Mouse (Mus musculus): Measurements from ENCODE around the gene Fbxo28.

DNA sequence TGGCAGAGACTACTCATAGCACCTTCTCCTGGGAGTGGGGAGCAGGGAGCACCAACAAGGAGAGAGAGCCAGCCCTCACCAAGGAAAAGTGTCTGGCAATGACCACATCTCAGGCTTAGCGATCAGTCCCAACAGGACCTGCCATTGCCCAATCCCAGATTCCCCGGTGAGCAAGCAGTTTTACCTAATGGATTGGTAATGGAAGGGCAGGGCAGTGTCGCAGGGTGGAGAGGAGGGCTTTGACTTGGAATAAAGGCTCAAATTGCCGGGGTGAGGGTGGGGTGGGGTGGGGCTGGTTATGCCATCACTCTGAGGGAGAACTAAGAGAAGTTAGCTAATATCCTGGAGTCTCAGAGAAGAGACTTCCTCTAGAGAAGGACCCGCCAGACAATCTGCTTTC is 69.8 kb downstream of the Fbxo28 start:
- TF ChIP-seq EP300 (IDR thresholded peaks at IDR 0.05; ENCODE audit: low read depth) (no peak), CTCF (IDR thresholded peaks at IDR 0.05; ENCODE audit: low read depth) (no peak)

Measured in liver, postnatal 0 days (tissue).